Mouse (Mus musculus): ENCODE data around the gene Ppp6r3.

The Ppp6r3 gene

DNA sequence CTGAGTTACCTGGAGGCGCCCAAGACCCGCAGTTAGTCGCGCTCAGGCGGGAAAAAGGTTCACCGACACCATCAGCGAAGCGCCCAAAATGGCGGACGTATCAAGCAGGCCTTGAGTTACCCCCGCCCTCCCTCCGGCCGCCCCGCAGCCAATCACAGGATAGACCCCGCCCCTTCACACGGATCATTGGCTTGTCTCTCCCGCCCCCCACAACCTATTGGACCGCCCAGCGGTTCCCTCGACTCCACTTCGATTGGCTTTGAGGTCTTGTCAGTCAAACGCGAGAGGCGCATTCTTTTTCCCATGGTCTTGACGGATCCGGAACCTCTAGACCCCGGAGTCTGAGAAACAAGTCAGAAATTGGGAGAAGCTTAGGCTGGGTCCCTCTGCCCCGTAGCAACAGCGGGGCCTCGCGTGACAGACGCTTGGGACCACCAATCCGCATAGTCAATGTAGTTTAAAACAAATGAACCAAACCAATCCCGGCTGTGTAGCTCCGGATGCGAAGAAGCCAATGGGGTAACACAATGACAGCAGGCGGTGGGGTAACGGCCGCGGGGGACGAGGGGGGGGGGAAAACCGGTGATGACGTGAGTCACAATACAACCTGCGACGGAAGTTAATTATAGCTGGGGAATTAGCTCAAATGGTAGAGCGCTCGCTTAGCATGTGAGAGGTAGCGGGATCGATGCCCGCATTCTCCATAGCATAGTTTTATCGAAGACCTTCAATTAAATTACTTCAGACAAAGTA, at the start of gene Ppp6r3:
Ppp6r3 (minus strand) TSS at position 118 of the 753 bp plus-strand sequence.
- peak; percentile 100 for DNase-seq

DNA sequence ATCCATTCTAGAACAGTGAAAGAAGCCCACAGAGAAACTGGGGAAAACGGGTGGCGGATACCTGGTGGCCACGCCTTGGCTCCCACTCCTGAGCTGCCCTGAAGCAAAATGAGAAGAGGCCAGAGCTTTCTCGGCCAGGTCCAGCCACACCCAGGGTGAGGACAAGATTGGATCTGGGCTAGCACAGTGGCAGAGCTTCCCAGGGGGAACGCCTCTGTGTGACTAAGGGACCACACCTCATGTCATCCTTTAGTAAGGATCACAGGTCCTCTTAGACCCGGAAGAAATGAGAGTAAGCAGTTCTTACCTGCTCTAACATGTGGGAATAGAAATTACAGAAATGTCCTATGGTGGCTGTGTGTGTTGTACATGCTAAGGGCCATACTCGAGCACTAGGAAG, 49.6 kb upstream of the Ppp6r3 start:
- DNase-seq: no peak

DNA sequence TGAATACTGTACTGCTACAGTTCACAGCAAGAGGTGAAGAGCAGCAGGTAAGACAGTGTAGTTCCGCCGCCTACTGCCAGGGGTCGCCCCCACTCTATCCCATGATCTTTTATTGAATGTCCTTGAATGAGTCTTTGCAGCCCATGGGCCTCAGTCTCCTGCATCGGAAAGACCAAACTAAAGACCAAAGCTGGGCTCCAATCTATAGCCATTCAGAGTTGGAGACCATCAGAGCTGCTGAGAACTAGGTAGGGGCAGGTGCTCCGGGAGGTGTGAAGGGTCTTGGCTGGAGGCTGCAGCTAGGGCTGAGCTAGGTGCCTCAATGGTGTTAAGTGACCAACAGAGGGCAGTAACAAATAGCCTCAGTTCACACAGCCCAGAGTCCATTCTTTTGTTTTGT, 48.3 kb upstream of the Ppp6r3 start:
- peak; percentile 74 for DNase-seq

DNA sequence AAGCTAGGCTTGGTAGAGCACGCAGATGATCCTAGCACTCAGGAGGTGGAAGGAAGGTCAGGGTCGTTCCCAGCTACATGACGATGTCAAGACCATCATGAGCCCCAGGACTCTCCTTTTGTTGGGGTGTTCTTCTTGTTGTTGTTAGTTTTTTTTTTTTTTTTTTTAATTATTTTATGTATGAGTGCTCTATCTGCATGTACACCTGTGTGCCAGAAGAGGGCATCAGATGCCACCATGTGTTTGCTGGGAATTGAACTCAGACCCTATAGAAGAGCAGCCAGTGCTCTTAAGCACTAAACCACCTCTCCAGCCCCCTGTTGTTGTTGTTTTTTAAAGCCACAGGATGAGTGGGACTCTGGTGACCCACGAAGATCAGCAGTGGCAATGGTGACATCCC, 47.7 kb upstream of the Ppp6r3 start:
- DNase-seq: no peak

DNA sequence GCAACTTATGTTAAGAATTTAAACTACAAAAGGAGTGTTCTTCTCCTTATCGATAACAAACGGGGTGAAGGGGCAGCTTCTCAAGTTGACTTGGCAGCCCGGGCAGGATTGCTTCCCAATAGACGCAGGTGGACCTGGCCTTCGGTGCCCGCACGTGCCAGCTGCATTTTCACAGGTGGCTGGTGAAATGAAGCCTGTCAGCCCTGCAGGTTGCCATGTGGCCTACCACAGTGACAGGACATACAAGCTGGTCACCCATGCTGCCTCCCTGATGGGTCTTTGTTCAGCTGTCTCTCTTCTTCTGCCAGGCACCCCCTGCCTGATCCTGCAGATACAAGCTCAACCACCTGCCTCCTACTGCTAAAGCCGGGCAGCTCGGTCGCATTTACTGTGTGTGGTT, 45.3 kb upstream of the Ppp6r3 start:
- no peak for DNase-seq

DNA sequence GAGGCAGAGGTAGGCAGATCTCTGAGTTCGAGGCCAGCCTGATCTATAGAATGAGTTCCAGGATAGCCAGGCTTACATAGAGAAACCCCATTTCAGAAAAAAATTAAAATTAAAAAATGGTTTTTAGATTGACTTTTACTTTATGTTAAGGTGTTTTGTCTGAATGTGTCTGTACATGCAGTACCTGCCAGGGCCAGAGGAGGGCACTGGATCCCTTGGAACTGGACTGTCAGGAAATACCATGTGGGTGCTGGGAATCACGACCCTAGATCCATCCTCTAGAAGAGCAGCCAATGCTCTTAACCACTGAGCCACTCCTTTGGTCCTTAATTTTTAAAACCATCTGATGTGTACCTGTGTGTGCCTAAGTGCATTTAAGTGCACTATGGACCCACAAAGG, 43.8 kb upstream of the Ppp6r3 start:
- DNase-seq: no peak

DNA sequence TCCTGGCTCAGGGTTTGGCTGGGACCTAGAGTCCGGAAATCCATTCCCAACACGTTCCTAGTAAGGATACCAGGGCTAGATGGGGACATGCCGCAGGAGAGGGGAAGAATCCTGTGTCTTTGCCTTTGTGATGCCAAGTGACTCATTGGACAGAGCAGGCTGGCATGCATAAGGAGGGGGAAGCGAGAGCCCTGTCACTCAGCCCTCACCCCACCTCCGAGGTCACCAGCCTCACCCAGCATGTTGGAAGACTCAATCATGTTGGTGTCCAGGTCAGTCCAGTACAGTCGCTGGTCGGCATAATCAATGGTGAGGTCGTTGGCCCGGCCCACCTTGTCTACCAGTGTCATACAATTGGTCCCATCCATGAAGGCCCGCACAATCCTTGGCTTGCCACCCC, 38.4 kb upstream of the Ppp6r3 start:
- DNase-seq: no peak

DNA sequence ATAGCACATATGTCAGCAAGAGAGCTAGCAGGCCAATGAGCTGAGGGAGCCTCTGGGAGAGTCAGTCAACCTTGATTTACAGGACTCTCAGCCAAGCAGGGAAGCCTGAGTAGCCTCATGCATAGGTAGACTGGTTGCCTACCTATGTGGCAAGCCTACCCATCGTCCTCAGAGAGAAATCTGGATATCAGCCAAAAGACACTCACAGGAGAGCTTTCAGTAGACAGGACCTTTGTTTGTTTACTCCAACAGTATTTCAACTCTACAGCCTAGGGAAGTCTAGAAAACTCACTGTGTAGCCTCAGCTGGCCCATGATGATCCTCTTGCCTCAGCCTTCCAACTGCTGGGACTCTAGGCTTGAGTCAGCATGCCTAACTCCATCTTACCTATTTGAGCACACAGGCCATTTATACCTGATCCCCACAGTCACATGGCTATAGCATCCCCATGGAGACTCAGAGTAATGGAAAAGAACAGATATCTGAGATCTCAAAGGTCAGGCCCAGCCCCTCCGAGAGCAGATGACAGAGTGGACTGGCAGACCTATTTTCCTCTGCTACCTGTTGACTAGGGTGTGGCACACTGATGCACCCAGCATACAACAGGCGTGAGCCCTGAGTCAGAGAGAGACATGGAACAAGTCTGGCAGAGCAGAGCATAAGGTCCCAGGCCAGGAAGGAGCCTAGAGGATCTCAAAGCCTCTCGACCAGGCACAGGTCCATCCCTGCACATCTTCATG, 37.2 kb upstream of the Ppp6r3 start:
- DNase-seq: no peak

DNA sequence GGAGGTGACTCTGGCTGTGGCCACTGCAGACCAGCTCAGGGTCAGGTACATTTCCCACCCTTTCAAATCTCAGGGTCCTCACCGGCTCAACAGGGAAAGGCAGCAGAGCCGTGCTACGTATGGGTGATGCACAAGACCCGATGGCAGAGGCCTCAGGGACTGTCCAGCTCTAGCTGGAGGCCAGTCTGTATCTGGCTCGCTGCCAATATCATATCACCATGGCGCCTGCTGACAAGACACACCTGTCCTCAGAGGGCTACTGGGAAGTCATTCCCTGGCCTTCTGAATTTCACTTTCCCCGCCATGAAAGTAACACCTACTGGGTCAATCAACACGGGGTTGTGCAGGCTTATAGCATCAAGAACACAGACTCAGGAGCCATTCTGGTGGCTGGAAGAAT, 36.2 kb upstream of the Ppp6r3 start:
- peak; percentile 57 for DNase-seq

DNA sequence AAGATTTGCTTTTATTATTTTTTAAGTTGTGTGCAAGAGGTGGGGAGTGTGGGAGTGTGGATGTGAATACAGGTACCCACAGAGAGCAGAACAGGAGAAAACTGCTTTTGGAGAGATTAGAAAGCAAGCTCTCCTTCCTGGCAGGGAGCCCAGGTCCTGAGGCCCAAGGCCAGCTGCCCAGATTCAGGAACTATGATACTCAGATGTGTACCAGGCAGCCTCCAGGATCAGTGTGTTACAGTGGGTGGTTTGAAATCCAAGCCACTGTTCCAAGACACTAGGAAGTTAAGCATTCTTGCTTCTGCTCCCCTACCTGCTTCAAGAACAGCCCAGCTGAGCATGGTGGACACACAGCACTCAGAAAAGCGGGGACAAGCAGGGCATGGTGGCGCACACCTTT, 35.3 kb upstream of the Ppp6r3 start:
- DNase-seq: no peak

DNA sequence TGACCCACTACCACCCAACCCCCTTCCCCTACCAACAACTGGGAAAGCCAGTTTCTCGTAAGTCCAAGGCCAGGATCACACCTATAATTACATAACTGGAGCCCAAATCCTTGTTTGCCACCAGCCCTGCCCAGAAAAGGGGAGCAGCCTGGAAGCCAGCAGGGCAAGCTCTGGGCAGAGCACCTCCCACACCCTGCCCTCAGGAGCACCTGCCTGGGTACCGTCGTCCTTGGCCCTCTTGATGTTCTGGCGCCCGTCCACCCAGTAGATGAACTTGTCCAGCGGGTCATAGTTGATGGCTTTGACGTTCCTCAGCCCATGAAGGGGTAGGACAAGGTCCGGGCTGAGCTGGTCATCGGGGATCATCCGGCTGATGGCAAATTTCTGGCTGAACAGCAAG, 34.3 kb upstream of the Ppp6r3 start:
- no peak for DNase-seq

DNA sequence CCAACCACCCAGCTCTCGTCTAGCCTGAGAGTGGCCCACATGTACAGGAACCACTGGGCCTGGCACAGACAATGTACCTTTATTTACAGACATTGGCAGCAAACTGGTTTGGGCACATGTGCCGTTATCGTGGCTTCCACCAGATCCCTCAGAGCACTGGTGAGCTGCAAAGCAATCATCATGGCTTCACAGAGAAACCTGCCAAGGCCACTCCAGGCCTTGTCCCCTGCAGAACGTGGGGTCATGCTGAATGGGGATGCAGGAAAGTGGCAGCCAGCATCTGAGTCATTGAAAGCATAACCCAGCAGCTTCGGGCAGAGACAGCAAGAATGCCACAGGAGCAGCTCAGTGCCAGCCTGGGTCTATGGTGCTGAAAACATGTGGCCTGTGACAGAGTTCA, 18.8 kb upstream of the Ppp6r3 start:
- no peak for DNase-seq

DNA sequence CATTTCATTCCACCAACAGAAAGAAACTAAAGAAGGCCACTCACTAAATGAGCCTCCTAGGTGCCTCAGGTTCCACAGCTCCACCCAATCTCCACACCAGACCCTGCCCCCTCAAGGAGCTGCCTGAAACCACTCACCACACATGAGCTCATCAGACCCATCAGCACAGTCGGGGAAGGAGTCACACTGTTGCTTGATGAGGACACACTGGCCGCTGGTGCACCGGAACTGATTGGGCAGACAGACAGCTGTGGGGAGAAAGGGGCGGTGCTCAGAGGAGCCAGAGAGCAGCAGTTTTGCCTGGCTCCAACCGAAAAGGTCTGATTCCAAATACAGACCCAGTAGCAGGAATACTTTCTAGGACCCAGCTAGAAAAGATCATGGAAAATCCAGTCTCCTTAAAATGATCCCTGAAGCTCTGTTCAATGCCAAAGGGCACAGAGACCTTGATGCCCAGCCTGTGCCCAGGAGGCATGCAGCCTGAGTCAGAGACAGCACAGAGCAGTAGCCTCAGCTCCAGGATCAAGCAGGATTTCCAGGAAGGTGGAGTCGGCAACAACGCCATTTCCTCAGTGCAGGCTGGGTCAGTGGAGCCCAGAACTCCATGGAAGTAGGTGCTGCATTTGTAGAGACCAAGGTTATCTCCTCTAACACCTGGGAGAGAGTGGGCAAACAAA, 18.0 kb upstream of the Ppp6r3 start:
- DNase-seq: no peak

DNA sequence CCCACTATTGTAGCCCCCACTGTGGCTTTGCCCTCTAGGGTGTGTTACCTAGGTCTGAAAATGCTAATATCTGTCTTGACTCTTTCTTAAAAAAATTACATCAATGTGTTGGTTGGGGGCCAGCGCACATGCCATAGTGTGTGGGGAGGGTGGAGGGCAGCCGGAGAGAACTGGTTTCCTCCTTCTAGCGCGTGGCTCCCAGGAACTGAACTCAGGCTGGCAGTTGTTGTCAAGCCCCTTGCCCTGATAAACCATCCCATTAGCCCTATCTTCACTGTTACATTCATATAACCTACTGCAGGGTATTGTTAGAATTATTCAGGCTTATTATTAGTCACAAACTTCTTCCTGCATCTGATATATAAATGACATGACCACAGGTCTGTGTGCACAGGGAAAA, 14.4 kb upstream of the Ppp6r3 start:
- DNase-seq: no peak

DNA sequence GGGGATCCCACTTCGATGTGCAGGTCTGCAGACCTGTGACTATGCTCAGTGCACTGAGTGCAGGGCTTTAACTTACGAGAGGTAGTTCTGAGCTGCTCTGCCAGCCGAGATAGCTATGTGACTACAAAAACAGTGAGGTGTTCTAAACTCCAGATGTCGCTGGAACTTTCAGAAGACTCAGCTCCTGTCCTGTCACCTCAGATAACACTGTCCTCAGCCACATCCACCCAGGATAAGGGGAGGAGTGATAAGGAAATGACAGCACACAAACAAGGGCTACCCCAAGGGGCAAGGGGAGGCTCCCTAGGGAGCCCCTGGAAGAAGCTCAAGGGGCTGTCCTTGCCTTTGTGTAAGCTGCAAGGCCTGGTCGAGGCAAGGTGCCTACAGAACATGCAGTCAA, 14.0 kb upstream of the Ppp6r3 start:
- DNase-seq: no peak

DNA sequence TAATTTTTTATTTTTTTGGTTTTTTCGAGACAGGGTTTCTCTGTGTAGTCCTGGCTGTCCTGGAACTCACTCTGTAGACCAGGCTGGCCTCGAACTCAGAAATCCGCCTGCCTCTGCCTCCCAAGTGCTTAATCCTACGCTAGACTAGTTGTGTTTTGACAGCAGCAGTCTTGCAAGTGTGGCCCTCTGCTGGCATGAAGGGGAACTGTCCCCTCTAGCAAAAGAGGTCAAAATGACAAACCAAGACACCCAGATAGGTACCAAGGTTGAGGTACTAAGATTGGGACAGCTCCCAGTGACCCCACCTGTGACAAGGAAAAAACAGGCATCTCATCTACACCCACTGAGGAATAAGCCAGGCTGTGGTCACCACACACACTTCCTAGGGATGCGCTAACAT, 12.2 kb upstream of the Ppp6r3 start:
- peak; percentile 42 for DNase-seq

DNA sequence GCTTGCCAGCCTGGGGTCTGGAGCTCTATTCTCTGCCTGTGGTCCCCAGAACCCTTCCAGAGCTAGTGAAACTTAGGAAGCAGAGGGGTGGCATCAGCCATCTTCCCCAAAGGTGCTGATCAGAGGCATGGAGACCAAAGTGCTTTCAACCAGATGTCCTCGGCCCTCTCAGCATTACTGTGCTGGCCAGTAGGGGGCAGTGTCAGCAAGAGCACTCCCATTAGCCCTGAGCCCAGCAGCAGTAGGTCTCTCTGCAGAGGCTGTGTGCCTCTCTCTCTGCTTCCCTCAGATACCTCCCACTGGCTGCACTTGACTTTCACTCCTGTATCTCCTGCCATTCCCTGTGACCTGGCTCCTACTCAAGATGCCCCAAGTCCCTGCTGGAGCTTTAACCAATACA, 11.0 kb upstream of the Ppp6r3 start:
- DNase-seq: peak; percentile 67

DNA sequence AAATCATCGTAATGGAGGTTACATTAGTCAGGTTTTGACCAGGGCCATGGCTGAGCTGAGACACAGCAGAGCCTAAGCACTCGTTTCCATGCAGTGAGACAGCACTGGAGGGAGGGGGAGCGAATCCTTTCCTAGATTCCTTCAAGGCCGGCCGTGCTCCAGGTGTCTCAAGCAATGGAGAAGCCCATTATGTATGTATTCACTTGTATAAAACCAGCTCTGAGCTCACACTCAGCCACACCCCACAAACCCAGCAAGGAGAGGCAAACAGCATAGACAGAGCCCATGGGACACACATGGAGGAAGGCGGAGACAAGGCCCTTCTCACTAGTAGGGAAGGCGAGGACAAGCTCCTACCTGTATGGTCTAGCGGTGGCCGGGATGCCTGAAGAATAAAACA, 10.5 kb upstream of the Ppp6r3 start:
- no peak for DNase-seq

DNA sequence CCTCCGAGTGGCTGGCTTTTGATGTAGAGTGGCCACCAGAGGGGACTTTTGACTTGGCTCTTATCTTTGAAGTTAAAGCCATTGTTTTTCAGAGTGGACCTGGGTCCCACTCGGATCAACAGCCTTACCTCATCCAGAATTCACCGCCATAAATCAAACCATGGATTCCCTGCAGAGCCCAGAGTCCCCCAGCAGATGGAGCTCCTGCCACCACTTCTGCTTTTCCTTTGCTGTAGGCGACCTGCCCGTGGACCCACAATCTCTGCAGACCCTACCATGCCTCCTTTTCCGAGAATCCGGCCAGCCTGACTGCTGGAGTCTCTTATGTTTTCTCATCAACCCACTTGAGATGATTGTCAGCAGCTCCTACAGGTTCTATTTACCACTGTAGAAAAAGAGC, 5.8 kb upstream of the Ppp6r3 start:
- peak; percentile 73 for DNase-seq

DNA sequence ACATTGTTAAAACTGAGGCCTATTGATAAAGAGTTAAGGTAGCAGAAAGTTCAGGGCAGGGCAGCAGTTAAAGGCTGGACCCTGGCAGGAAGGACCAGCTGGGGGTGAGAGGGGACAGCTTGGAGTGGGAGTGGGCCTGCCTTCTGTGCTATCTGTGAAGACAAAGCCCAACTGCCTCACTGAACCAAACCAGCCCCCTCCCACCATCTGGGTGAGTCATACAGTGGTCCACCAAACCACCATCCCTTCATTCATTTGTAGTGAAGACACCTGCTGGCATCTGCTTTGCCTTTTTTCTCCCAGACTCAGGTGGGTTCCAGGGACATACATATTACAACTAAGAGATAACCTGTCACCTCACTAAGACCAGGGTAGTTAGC, 2.4 kb upstream of the Ppp6r3 start:
- DNase-seq: no peak

DNA sequence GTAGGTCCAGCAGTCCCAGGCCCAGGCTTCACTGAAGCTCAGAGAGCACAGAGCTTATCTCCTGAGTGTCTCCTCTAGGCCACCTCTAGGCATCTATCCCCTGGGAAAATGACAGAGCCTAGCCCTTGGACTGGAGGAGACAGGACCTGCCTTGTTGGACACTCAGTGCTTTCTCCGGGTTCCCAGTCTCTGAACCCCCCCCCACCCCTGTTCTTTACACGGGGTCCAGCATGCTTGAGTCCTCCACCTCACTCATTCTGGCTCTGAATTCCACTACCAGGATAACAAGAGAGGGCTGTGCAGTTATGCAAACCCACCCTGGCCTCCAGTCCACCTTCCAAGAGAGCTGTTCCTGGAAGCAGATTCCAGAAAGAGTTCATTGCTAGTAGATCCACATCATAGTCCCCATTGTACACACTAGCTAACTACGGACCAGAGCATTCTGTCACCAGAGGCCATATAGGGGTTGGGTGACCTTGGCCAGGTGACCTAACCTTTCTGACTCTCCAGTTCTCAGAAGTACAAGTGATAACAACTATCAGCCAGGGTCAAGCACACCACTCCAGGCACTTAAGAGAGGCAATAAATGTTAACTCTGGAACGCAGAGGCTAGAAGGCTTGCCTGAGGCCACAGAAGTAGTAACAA, 1.8 kb upstream of the Ppp6r3 start:
- DNase-seq: peak; percentile 12

DNA sequence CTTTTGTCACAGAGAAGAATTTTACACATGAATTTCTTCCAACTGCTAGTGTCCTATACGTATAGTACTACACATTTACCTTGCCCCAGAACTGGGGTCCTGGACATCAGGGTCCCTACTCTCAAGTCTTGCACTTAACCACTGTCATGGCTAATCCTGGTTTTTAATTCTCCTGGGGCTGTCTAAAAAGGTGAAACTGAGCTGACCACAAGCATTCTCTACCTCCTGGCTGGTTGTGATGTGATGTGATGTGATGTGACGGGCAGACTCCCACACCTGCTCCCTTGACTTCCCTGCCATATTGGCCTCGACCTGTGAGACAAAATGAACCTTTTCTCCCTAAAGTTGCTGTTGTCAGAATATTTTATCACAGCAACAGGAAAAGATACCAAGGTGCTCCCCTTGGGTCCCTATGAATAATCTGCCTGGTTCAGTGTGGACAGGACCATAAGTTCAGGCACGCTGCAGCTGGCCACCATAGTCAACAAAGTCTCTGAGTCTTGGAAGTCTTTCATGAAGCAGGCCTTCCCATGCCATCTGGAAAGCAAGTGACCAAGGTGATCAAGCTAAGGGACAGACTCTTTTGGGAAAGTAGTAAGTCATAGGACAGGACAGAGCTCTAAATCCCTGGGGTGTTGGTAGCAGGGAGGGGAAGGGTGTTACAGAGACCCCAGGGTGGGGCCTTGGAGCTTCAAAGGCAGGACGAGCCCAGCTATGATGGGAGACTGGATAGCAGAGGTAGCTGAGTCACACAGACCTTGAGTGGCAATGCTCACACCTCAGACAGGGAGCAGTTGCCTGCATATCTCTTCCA, 1.1 kb upstream of the Ppp6r3 start:
- DNase-seq: no peak

DNA sequence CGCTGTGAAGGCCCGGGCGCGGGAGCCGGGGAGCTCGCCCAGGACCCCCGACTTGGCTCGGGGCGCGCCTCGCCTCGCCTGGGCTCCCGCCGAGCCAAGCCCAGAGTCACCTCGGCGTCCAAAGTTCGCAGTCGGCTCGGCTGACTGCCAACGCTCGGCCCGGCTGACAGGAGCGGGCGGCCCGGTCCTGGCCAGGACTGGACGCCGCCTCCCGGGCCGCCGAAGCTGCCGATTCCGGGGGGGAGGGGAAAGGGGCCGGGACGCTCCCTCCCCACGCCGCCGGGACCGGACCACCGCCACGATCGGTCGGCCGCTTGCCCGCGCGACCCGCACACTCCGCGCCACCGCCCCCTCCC, 295 bp downstream of the Ppp6r3 start:
- DNase-seq: no peak
